Mouse (Mus musculus): ENCODE results near the gene Mreg.

Gene Mreg

GRCm38 (mm10) chr1:72123434-72124297 lies 88.4 kb downstream of the Mreg start:
- DNase-seq (ENCODE audit: low spot score in 2 of 2) = peak; percentile 25 to 88

GRCm38 (mm10) chr1:72121608-72122185 lies 90.4 kb downstream of the Mreg start:
- no peak for DNase-seq (ENCODE audit: low spot score in 2 of 2)

- no peak for DNase-seq (ENCODE audit: low spot score in 2 of 2)
These were observed 92.1 kb downstream of the Mreg start for GRCm38 (mm10) chr1:72119981-72120380.

GRCm38 (mm10) chr1:72114206-72114605 lies 97.9 kb downstream of the Mreg start:
- DNase-seq (ENCODE audit: low spot score in 2 of 2) = no peak
